Mouse (Mus musculus) intestine, embryonic 15.5 days (tissue): ENCODE measurements at regions not wholly inside any gene's neighbourhood (a gene's known extent, or its start where the extent isn't known, plus 50 kb on each side); places are given as distances from the start of the nearest gene placed in this dataset.

Experiments
- ATAC-seq: fragments of 200-750 bp; cut with Nextera tagmentation; 2 replicates; pipeline ENCODE4 v1.8.0; 2017; ENCODE audit warnings: moderate TSS enrichment, moderate library complexity
- H3K27ac ChIP-seq: fragments of 300-500 bp; sonication (generic); 2 replicates; pipeline ENCODE4 v1.5.1; 2015; ENCODE audit warnings: mild to moderate bottlenecking, inconsistent platforms
- H3K27me3 ChIP-seq: fragments of 300-500 bp; sonication (generic); replicated peaks from 2 replicates; pipeline ENCODE4 v1.6.1; 2015; ENCODE audit warnings: inconsistent platforms
- H3K36me3 ChIP-seq: fragments of 300-500 bp; sonication (generic); 2 replicates; pipeline ENCODE4 v1.6.1; 2015; ENCODE audit warnings: inconsistent platforms
- H3K4me1 ChIP-seq: fragments of 300-500 bp; sonication (generic); replicated peaks from 2 replicates; pipeline ENCODE4 v1.6.1; 2015; ENCODE audit warnings: inconsistent platforms
- H3K4me2 ChIP-seq: fragments of 300-500 bp; sonication (generic); replicated peaks from 2 replicates; pipeline ENCODE4 v1.6.1; 2015; ENCODE audit warnings: mild to moderate bottlenecking, inconsistent platforms
- H3K4me3 ChIP-seq: fragments of 300-500 bp; sonication (generic); replicated peaks from 2 replicates; pipeline ENCODE4 v1.5.1; 2015; ENCODE audit warnings: inconsistent platforms
- H3K9ac ChIP-seq: fragments of 300-500 bp; sonication (generic); 2 replicates; pipeline ENCODE4 v1.6.1; 2015; ENCODE audit warnings: inconsistent platforms
- H3K9me3 ChIP-seq: fragments of 300-500 bp; sonication (generic); 2 replicates; pipeline ENCODE4 v1.6.1; 2016; ENCODE audit warnings: inconsistent platforms
- WGBS: fragments of 180-500 bp; shearing (Covaris S2); methylation state at CpG from one replicate; pipeline ENCODE4 v1.1.7; 2015; 5-methylcytosine and 5-hydroxymethylcytosine counted together

DNA sequence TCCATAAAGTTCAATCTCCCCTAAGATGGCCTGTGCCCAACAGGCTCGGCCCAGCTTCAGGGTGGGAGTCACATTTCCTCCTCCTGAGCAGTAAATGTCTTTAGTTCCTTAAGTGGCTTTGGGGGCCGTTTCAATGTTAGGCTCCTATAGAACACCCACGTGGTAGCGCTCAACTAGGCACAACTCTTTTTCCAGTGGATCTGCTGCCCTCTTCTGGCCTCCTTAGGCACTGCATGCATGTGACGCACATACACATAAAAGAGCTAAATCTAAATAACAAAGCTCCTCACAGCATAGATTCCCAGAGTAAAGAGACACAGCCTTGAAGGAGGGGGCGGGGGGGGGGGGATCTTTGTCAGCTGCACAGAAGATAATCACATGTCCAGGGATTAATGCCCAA, 233.6 kb downstream of the Agtpbp1 start:
- H3K4me1 ChIP-seq, result no peaks in the 10 kb centered on the region
- no peaks in the 10 kb centered on the region for H3K27me3 ChIP-seq
- H3K9me3 ChIP-seq, result no peaks in the 10 kb centered on the region
- H3K4me2 ChIP-seq, result no peak overlapping the region
- no peaks in the 10 kb centered on the region for H3K36me3 ChIP-seq
- no peak overlapping the region for H3K4me3 ChIP-seq
- ATAC-seq, result no peak
- no peak overlapping the region for H3K9ac ChIP-seq
- WGBS, result 61% methylated on average over 6 of the region's 6 CpGs
- no peak overlapping the region for H3K27ac ChIP-seq

DNA sequence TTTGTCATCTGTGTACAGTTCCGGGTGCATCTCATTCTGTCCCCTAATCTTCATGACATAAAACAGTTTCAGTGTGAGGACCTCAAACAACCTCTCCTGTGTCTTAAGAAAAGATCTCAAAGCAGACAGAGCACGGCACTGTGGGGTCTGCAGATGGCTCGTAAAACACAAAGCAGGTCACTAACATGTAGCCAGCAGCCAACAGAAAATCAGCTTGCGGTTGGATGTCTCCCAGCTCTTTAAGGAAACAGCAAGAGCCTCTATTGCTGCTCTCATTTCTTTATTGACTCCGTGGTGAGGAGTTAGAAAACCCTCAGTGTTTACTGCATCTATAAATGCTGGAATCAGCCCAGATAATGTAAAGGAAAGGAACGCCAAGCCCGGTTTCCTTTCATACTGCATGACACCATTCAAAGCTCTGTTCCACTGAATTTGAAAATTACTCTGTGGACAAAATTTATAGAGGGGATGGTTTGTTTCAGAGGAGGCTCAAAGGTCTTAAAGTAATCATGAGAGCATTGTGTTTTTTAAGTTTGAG, 234.3 kb downstream of the Agtpbp1 start:
- ATAC-seq, result no peak
- Histone ChIP-seq H3K4me1 (no peaks in the 10 kb centered on the region), H3K9ac (no peak overlapping the region), H3K9me3 (no peaks in the 10 kb centered on the region), H3K27me3 (no peaks in the 10 kb centered on the region), H3K4me2 (no peak overlapping the region), H3K4me3 (no peak overlapping the region), H3K27ac (no peak overlapping the region), H3K36me3 (no peaks in the 10 kb centered on the region)
- WGBS, result 49% methylated on average over 7 of the region's 7 CpGs

DNA sequence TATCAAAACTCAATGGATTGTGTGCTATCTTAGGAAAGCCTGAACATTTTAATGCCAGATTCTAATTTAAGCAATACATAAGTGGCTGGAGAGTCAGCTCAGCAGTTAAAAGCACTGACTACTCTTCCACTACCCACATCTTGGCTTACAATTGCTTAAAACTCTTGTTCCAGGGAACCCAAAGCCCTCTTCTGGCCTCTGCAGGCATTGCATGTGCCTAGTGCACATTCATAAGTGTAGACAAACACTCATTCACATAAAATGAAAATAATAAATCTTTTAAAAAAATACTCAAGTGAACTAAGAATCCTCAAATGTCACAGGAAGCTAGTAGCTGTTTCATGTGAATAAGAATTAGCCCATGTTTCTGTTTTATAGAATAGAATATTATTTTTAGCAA, 236.5 kb downstream of the Agtpbp1 start:
- H3K4me3 ChIP-seq, result no peak overlapping the region
- H3K4me2 ChIP-seq, result no peak overlapping the region
- no peaks in the 10 kb centered on the region for H3K4me1 ChIP-seq
- no peak overlapping the region for H3K9ac ChIP-seq
- no peak overlapping the region for H3K27ac ChIP-seq
- no peaks in the 10 kb centered on the region for H3K9me3 ChIP-seq
- no peaks in the 10 kb centered on the region for H3K27me3 ChIP-seq
- no peaks in the 10 kb centered on the region for H3K36me3 ChIP-seq
- no peak for ATAC-seq

DNA sequence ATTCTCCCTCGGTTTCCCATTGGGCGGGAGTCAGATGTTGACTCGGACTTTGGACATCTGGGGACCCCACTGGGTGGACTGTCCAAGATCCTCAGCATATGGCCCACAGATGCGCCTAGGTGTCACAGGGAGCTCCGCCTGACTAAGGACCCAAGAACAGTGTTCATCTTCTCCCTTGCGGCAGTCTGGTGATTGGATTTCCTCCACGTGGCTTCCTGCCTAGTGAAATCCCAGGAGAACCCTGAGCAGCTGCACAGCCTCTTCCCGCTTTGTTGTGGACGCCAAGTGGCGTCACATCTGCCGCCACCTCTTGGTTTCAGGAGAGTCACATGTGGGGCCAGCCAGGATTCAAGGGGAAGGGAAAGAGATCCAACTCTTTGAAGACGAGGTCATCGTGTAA, 243.2 kb downstream of the Agtpbp1 start:
- no peak overlapping the region for H3K4me2 ChIP-seq
- H3K27me3 ChIP-seq, result no peaks in the 10 kb centered on the region
- H3K4me3 ChIP-seq, result no peak overlapping the region
- no peak overlapping the region for H3K27ac ChIP-seq
- no peaks in the 10 kb centered on the region for H3K4me1 ChIP-seq
- H3K9me3 ChIP-seq, result no peaks in the 10 kb centered on the region
- no peak for ATAC-seq
- 82% methylated on average over 13 of the region's 13 CpGs for whole genome bisulfite sequencing
- no peaks in the 10 kb centered on the region for H3K36me3 ChIP-seq
- H3K9ac ChIP-seq, result no peak overlapping the region

DNA sequence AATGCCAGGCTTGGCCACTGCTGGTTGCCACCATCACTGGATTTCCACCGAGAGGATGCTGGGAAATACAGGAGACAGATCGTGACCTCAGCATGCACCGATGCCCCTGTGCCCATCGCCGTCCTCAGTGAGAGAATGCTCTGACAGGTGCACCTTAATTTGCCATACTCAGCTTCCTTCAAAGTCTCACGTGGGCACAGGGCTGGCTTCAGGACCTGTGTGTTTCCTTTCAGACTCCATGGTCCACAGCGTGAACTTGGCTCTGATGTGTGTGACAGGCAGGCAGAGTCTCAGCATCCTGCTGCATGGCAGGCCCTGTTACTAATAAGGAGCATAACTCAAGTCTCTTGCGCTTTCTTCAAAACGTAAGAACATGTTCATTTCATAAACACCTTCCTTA, 246.6 kb downstream of the Agtpbp1 start:
- no peak overlapping the region for H3K4me3 ChIP-seq
- ATAC-seq, result no peak
- no peak overlapping the region for H3K9ac ChIP-seq
- no peaks in the 10 kb centered on the region for H3K27me3 ChIP-seq
- no peak overlapping the region for H3K4me2 ChIP-seq
- no peaks in the 10 kb centered on the region for H3K9me3 ChIP-seq
- no peaks in the 10 kb centered on the region for H3K4me1 ChIP-seq
- H3K36me3 ChIP-seq, result no peaks in the 10 kb centered on the region
- no peak overlapping the region for H3K27ac ChIP-seq
- 86% methylated on average over 9 of the region's 9 CpGs for WGBS

DNA sequence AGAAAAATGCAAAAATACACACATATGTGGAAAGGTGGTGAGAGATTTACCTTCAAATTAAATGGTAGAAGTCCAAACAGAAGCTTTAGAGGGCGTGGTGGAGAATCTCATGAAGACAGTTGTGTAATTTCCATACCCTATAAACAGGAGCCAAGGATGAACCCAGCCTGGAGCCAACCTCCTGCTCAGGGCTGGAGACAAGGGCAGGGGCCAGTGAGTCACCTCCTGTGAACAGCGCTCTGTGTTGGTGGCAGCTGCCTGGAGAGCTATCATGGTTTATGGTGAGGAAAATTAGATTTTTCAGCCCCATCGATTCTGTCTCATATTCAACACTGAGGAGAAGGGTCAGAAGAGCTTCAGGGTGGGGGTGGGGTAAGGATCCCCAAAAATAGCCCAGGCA, 261.1 kb downstream of the Agtpbp1 start:
- ATAC-seq, result no peak
- H3K4me1 ChIP-seq, result no peaks in the 10 kb centered on the region

DNA sequence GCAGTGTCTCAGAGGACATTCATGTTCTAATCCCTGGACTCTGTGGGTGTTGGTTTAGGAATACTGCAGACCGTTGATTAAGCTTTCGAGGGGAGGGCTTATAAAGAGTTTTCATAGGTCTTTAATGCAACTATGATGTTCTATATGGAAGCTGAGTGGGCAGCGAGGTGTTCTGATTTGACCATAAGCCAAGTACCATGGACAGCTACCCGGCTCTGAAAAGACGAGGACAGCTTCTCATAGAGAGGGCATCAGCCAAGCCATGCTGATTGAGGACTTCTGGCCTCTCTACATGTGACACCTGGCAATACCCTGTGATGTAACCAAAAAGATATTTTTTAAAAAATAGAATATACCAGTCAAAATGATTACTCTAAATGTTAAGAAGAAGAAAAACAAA, 261.6 kb downstream of the Agtpbp1 start:
- Histone ChIP-seq H3K4me2 (no peak overlapping the region), H3K9ac (no peak overlapping the region), H3K4me3 (no peak overlapping the region), H3K36me3 (no peaks in the 10 kb centered on the region), H3K4me1 (no peaks in the 10 kb centered on the region), H3K27ac (no peak overlapping the region), H3K9me3 (no peaks in the 10 kb centered on the region), H3K27me3 (no peaks in the 10 kb centered on the region)
- ATAC-seq, result no peak
- WGBS, result 44% methylated on average over 5 of the region's 5 CpGs

More for the DNA sequence above, 261.1 kb downstream of the Agtpbp1 start:
- Histone ChIP-seq H3K9me3 (no peaks in the 10 kb centered on the region), H3K27ac (no peak overlapping the region), H3K27me3 (no peaks in the 10 kb centered on the region), H3K36me3 (no peaks in the 10 kb centered on the region), H3K4me2 (no peak overlapping the region), H3K9ac (no peak overlapping the region), H3K4me3 (no peak overlapping the region)
- WGBS, result 80% methylated on average over 3 of the region's 3 CpGs

DNA sequence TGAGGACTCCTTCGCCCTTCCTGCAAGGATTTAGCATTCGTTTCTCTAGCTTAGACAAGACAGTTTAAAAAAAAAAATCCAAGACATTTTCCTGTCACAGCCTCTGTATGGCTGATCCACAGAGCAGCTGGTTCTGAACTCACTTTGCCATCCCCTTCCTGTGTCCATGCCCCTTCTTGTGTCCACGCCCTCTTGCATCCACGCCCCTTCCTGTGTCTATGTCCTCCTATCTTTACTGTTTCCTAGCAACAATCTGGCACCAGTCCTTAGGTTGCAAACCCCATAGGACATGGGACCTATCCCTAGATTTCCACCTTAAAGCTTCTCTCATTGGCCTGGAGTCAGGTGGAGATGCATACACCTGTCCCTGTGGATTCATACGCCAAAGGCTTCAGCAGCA, 264.8 kb downstream of the Agtpbp1 start:
- H3K27ac ChIP-seq, result no peak overlapping the region
- no peak overlapping the region for H3K9ac ChIP-seq
- H3K27me3 ChIP-seq, result no peaks in the 10 kb centered on the region
- WGBS, result 82% methylated on average over 5 of the region's 5 CpGs
- H3K9me3 ChIP-seq, result no peaks in the 10 kb centered on the region
- H3K4me1 ChIP-seq, result no peaks in the 10 kb centered on the region
- H3K4me3 ChIP-seq, result no peak overlapping the region
- ATAC-seq, result no peak
- H3K36me3 ChIP-seq, result no peaks in the 10 kb centered on the region
- no peak overlapping the region for H3K4me2 ChIP-seq

DNA sequence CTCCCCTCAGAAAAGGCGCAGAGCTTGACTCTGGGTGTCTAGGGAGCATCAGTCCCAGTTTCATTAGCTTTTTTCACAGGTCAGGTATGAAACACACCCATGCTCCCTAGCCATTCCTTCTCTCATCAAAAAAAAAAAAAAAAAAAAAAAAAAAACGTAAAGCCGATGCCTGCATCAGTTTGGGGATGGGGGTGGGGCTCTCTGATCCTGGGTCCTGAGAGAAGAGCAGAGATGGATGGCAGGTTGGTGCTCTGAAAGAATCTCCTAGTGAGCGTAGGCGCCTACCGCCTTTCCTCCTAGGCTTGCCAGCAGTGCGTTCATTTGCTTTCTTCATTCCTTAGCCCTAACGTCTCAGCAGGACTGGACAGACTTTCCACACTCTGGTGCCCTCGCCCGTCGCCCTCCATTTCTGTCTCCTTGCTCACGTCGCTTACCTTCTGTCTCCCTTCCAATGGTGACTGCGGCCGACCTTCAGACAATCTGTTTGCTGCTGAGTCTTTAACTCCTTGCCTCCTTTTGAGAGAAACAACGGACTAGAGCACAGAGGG, 267.5 kb downstream of the Agtpbp1 start:
- Histone ChIP-seq H3K4me3 (no peak overlapping the region), H3K4me1 (no peaks in the 10 kb centered on the region), H3K27me3 (no peaks in the 10 kb centered on the region), H3K9me3 (no peaks in the 10 kb centered on the region), H3K27ac (no peak overlapping the region), H3K4me2 (no peak overlapping the region), H3K36me3 (no peaks in the 10 kb centered on the region), H3K9ac (no peak overlapping the region)
- no peak for ATAC-seq
- WGBS, result 67% methylated on average over 16 of the region's 16 CpGs

DNA sequence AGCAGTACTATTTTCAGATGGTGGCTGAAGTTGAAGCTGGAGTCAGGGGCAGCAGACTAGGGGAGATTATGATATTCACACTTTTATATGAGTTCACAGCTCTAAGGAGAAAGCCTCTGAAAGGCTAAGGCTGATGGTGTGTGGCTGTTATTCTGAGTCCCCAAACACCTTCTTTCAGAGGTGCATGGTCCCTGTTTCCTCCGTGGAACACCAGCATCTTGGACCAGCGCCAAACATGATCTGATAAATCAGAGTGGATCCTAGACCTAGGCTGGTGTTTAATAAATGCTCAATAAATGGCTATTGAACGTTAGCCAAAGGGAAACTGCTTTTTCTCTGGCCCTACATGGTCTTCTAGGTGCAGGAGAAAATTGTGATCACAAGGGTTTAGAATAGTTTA, 269.2 kb downstream of the Agtpbp1 start:
- no peak for ATAC-seq
- WGBS, result 55% methylated on average over 3 of the region's 3 CpGs
- H3K4me1 ChIP-seq, result no peaks in the 10 kb centered on the region
- no peak overlapping the region for H3K27ac ChIP-seq
- H3K4me3 ChIP-seq, result no peak overlapping the region
- no peak overlapping the region for H3K4me2 ChIP-seq
- no peaks in the 10 kb centered on the region for H3K9me3 ChIP-seq
- H3K36me3 ChIP-seq, result no peaks in the 10 kb centered on the region
- no peak overlapping the region for H3K9ac ChIP-seq
- no peaks in the 10 kb centered on the region for H3K27me3 ChIP-seq

DNA sequence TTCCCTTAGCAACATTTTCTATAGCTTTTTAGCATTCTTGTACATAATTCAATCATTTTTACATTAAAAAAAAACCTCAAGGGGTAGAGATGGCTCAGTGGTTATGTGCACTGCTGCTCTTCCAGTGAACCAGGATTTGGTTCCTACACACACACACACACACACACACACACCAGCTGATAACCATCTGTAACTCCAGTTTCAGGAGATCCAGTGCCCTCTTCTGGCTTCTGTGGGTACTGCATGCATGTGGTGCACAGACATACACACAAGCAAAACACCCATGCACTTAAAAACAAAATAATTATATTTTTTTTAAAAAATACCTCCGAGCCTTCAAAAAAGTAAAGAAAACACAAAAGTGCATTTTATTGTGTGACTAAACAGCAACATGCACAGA, 270.6 kb downstream of the Agtpbp1 start:
- Histone ChIP-seq H3K27me3 (no peaks in the 10 kb centered on the region), H3K4me2 (no peak overlapping the region), H3K27ac (no peak overlapping the region), H3K9me3 (no peaks in the 10 kb centered on the region), H3K4me1 (no peaks in the 10 kb centered on the region), H3K4me3 (no peak overlapping the region), H3K9ac (no peak overlapping the region), H3K36me3 (no peaks in the 10 kb centered on the region)
- ATAC-seq, result no peak
- 78% methylated on average over 1 of the region's 1 CpGs for WGBS

DNA sequence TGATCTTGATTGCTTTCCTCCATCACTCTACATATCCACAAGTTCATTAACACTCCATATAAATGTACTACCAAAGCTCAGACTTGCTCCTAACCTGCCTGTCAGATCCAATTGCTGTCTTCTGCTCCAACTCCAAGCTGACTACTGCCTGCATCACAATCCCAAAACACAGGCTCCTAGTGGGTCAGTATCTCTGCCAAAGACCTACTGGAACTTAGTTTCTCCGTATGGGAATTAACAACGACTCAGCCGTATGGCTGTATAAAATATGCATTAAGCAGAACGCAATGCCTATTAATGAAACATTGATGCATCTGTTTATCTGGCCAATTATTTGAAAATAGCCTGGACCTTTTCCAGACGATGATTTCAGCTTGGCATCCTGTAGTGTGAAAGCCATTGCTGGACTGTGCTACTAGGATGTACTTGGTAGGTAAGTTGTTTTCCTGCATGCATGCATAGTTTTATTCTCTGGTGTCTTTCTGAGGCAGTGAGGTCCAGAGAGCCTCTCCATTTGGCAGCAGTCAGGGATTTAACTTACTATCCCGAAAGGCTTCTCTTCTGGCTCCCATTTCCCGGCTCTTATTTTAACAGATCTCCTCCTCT, 271.2 kb downstream of the Agtpbp1 start:
- Histone ChIP-seq H3K27me3 (no peaks in the 10 kb centered on the region), H3K4me2 (no peak overlapping the region), H3K36me3 (no peaks in the 10 kb centered on the region), H3K4me3 (no peak overlapping the region), H3K27ac (no peak overlapping the region), H3K4me1 (no peaks in the 10 kb centered on the region), H3K9ac (no peak overlapping the region), H3K9me3 (no peaks in the 10 kb centered on the region)
- 86% methylated on average over 7 of the region's 7 CpGs for WGBS
- no peak for ATAC-seq

DNA sequence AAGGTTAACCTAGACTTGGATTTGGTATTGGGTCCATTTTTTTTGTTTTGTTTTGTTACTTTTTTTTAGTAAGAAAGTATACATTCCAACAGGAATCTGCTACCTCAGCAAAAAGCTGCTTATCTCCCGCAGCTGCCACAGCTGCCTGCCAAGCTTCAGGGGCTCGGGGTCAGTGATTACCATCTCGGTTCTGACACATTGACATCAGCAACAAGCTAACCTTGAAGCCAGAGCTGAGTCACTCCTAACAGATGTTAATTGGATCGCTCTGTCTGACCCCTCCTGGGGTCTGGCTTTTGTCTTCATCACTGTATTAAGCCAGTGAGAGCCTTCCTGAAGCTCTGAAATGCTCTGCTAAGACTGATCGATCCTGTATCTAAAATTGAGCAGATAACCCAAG, 292.1 kb downstream of the Agtpbp1 start:
- no peaks in the 10 kb centered on the region for H3K4me1 ChIP-seq
- H3K9ac ChIP-seq, result no peak overlapping the region
- H3K27ac ChIP-seq, result no peak overlapping the region
- 8% methylated on average over 5 of the region's 5 CpGs for WGBS
- no peaks in the 10 kb centered on the region for H3K9me3 ChIP-seq
- no peaks in the 10 kb centered on the region for H3K36me3 ChIP-seq
- no peak overlapping the region for H3K4me3 ChIP-seq
- no peak overlapping the region for H3K4me2 ChIP-seq
- H3K27me3 ChIP-seq, result no peaks in the 10 kb centered on the region
- ATAC-seq, result no peak
